Mouse (Mus musculus) adipocyte (in vitro differentiated cells): ENCODE measurements at regions not wholly inside any gene's neighbourhood (a gene's known extent, or its start where the extent isn't known, plus 50 kb on each side); places are given as distances from the start of the nearest gene placed in this dataset.
"Not testable (repeated sequence)": the region's sequence is repeated elsewhere in the genome, so short reads cannot be mapped to it uniquely, and the experiment has no call there.

ENCODE experiments used
- DNase-seq: peaks from one replicate; pipeline ENCODE4 v3.0.0-alpha.2; 2016; ENCODE audit warnings: low spot score

- not testable (repeated sequence) for DNase-seq
Observed at GRCm38 (mm10) chr17:10150403-10150689, 169.3 kb downstream of the Qk start.

- peak; percentile 19 for DNase-seq
Observed at GRCm38 (mm10) chr17:10149682-10150402, 169.8 kb downstream of the Qk start.

GRCm38 (mm10) chr17:10147106-10147505 is 172.5 kb downstream of the Qk start:
- no peak for DNase-seq

- DNase-seq: no peak
Observed at GRCm38 (mm10) chr17:10146576-10146975, 173.1 kb downstream of the Qk start.

- DNase-seq: no peak
Observed at GRCm38 (mm10) chr17:10138847-10139246, 180.8 kb downstream of the Qk start.

- no peak for DNase-seq
Observed at GRCm38 (mm10) chr17:10138374-10138773, 181.3 kb downstream of the Qk start.

- no peak for DNase-seq
Observed at GRCm38 (mm10) chr17:10135111-10135510, 184.5 kb downstream of the Qk start.

GRCm38 (mm10) chr17:10128591-10128990 is 191.1 kb downstream of the Qk start:
- no peak for DNase-seq

GRCm38 (mm10) chr17:10122411-10122810 is 197.2 kb downstream of the Qk start:
- DNase-seq: peak; percentile 6

- DNase-seq: no peak
Observed at GRCm38 (mm10) chr17:10112118-10112517, 207.5 kb downstream of the Qk start.

GRCm38 (mm10) chr17:10110375-10110675 is 209.3 kb downstream of the Qk start:
- DNase-seq: no peak

GRCm38 (mm10) chr17:10109511-10110374 is 209.9 kb downstream of the Qk start:
- DNase-seq: no peak

GRCm38 (mm10) chr17:10105299-10105698 is 214.4 kb downstream of the Qk start:
- no peak for DNase-seq

- no peak for DNase-seq
Observed at GRCm38 (mm10) chr17:10098199-10098598, 221.5 kb downstream of the Qk start.

- no peak for DNase-seq
Observed at GRCm38 (mm10) chr17:10097691-10098090, 222.0 kb downstream of the Qk start.

GRCm38 (mm10) chr17:10095841-10096301 is 223.8 kb downstream of the Qk start:
- DNase-seq: no peak

- peak; percentile 7 for DNase-seq
Observed at GRCm38 (mm10) chr17:10094108-10094521, 225.5 kb downstream of the Qk start.

- peak; percentile 27 for DNase-seq
Observed at GRCm38 (mm10) chr17:10093437-10094107, 226.1 kb downstream of the Qk start.

GRCm38 (mm10) chr17:10087192-10087886 is 232.3 kb downstream of the Qk start:
- DNase-seq: no peak

GRCm38 (mm10) chr17:10086558-10086957 is 233.1 kb downstream of the Qk start:
- no peak for DNase-seq

- DNase-seq: no peak
Observed at GRCm38 (mm10) chr17:10086132-10086531, 233.5 kb downstream of the Qk start.

- no peak for DNase-seq
Observed at GRCm38 (mm10) chr17:10081721-10082120, 237.9 kb downstream of the Qk start.
